Mouse (Mus musculus) MEL-GATA-1-ER (cell line): Measurements from ENCODE around the gene Crisp3.
A peak's percentile ranks its signal among the peaks of the same experiment; 100 is the strongest.
"Not testable (repeated sequence)": the region's sequence is repeated elsewhere in the genome, so short reads cannot be mapped to it uniquely, and the experiment has no call there.

Source experiments
- DNase-seq: peaks from one replicate; pipeline ENCODE4 v3.0.0-alpha.2; 2012; ENCODE audit warnings: low read depth; ENCODE audit errors: extremely low read depth

Crisp3 gene

GRCm38 (mm10) chr17:40242135-40242534 lies at the start of gene Crisp3:
Gene Crisp3 (minus strand): TSS chr17:40242288.
- DNase-seq = no peak

DNA sequence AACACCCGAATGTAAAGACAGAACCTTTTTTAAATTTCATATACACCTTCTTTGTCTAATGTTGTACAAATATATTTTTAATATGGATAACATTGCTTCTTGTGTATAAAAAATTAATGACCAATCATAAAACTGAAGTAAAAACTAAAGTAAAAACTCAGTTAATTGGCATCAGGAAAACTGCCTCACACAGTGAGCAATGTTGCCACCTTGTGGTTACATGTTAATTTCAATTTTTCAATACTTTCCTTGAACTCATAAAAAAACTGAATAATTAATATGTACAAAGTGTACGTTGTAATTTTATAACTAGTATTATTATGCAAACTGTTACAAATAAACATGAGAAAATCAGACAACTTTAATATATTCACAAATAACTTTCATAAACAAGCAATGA lies 43.3 kb upstream of the Crisp3 start:
- DNase-seq = peak; percentile 1

GRCm38 (mm10) chr17:40275519-40275918 lies 33.4 kb upstream of the Crisp3 start:
- DNase-seq = no peak

DNA sequence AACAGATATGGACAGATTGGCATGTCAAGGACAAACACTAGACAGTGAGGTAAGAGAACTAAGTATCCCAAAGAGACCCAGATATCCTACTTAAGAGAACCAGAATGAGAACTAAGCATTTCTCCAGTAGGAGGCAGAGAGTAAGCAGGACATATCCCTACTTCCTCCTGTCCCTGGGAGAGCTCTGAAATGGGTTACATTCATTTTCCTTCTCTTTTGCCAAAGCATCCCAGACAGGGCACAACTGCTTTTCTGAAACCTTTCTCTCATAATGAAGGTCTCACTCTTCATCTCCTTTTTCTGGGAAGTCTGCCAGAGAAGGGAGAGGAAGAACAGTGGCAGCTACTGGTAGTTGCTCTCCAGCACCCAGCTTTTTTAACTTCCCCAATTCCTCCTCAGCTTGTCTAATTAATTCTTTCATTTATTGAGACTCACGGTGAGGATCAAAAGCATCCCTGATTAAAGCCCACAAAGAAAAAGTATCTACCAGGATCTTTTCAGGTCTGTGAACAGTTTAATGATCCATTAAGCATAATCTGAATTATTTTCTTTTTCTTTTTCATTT lies 32.9 kb upstream of the Crisp3 start:
- DNase-seq = peak; percentile 46

- DNase-seq = no peak
Measured at GRCm38 (mm10) chr17:40252487-40252886, 10.4 kb upstream of the Crisp3 start.

DNA sequence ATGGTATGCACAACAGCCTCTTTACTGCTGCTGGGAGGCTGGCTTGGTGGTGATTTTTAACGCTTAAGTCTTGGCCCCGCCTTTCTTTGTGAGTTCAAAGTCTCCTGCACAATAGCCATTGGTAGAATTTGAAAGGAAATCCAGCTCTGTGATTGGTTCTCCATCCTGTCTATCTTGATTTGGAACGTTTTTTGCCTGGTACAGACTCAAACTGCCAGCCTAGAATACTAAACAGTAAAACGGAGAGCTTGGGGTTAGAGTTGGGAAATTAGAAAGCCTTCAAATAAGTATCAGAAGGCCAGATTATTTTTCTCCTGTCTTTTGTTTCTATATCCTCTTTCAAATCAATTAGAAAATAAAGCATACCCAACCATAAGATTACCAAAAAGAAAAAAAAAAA lies 33.5 kb downstream of the Crisp3 start, which contains the start of gene Pgk2:
Gene Pgk2, minus strand, starts transcription at position 101 of the 400 bp plus-strand sequence.
- no peak for DNase-seq

GRCm38 (mm10) chr17:40201803-40202202 lies 40.3 kb downstream of the Crisp3 start:
- not testable (repeated sequence) for DNase-seq

DNA sequence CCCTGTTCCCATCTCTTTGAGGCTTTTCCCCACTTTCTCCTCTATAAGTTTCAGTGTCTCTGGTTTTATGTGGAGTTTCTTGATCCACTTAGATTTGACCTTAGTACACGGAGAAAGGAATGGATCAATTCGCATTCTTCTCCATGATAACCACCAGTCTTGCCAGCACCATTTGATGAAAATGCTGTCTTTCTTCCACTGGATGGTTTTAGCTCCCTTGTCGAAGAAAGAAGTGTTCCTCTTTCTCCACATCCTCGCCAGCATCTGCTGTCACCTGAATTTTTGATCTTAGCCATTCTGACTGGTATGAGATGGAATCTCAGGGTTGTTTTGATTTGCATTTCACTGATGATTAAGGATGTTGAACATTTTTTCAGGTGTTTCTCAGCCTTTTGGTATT lies 51.9 kb downstream of the Crisp3 start:
- not testable (repeated sequence) for DNase-seq
